Mouse (Mus musculus): ENCODE measurements at regions not wholly inside any gene's neighbourhood (a gene's known extent, or its start where the extent isn't known, plus 50 kb on each side); places are given as distances from the start of the nearest gene placed in this dataset.

GRCm38 (mm10) chr16:25047726-25048125 lies 238.9 kb upstream of the Tprg start:
- no peak for TF ChIP-seq CTCF (IDR thresholded peaks at IDR 0.05; ENCODE audit: low read depth)
- TF ChIP-seq EP300 (IDR thresholded peaks at IDR 0.05; ENCODE audit: low read depth), result no peak
